Mouse (Mus musculus) c-Kit-positive CD71-positive TER-119-positive erythroid progenitor cells, embryonic 14.5 days (primary cell): ENCODE data around the gene Tmem163.

Experiments used
- DNase-seq: peaks from one replicate; pipeline ENCODE4 v3.0.0-alpha.2; 2013; ENCODE audit warnings: low spot score

Tmem163 gene

DNA sequence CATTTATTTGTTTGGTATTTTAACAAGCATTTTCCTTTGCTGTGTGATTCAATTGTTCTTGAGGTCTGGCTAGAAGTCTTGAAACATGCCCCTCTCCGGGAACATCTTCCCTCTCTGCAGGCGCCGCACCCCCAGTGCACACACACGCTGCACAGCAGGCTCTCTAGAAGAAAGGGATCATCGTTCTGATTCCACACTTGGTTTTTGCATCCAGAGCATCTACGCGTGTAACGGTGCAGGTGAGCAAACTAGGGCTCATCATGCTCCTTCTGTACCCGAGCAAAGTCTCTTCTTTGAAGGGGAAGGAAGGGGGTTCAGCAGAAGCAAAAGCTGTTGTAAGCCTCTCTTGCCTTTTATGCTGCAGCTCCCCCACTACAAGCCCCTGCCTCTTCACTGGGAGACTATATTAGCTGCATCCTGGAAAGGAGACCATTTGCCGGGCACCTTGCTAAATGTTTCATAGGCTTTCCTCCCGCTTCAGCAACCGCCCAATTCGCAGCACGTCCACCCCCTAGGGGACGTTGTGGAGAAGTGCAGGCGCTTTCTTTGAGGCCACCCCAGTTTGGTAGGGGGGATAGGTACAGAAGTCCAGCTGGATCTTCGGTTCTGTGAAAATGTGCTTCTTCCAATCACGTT is at the start of gene Tmem163:
Tmem163 (minus strand) TSS at position 51 of the 636 bp plus-strand sequence.
- no peak for DNase-seq

GRCm38 (mm10) chr1:127729096-127729495 is 49.7 kb upstream of the Tmem163 start, which contains the start of gene Acmsd:
Gene Acmsd (plus strand): TSS chr1:127729413.
- no peak for DNase-seq

- DNase-seq: no peak
Observed at GRCm38 (mm10) chr1:127723596-127723995, 44.2 kb upstream of the Tmem163 start.

- no peak for DNase-seq
Observed at GRCm38 (mm10) chr1:127718290-127718689, 38.9 kb upstream of the Tmem163 start.

GRCm38 (mm10) chr1:127716441-127716840 is 37.1 kb upstream of the Tmem163 start:
- DNase-seq: no peak

DNA sequence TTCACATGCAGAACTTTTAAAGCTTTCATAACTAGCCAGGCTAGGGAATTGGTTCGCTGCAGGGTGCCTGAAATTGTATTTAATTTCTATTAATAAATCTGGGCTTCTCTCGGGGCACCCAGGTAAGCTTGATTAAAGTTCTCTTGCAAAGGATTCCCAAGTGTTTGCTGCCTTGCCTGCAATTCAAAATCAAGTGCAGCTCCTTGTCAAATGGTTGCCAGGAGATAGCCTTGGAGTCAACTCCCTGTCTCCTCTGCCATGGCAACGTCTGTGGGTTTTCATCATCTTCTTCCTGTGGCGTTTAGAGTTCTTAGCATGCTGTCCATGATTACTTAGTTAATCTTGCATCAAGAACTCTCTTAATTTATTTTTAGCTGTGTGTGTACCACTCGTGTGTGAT is 26.9 kb upstream of the Tmem163 start:
- no peak for DNase-seq

DNA sequence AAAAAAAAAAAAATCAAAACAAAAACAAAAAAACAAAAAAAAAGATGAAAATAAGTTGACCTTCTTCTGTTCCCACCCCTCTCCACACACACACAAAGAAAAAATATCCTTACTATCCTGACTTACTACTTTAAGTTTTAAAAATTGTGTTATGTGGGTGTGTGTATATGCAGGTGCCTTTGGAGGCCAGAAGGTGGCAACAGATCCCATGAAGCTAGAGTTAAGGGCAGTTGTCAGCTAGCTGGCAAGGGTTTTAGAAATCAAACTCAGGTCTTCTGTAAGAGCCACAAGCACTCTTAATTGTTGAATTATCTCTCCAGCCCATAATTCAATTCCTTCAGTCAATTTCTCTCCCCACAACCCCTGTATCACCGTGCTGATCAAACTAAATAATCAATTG is 22.8 kb upstream of the Tmem163 start:
- DNase-seq: peak; percentile 19

- peak; percentile 37 for DNase-seq
Observed at GRCm38 (mm10) chr1:127696533-127696932, 17.2 kb upstream of the Tmem163 start.

- DNase-seq: no peak
Observed at GRCm38 (mm10) chr1:127677661-127678580, 1.4 kb downstream of the Tmem163 start.

DNA sequence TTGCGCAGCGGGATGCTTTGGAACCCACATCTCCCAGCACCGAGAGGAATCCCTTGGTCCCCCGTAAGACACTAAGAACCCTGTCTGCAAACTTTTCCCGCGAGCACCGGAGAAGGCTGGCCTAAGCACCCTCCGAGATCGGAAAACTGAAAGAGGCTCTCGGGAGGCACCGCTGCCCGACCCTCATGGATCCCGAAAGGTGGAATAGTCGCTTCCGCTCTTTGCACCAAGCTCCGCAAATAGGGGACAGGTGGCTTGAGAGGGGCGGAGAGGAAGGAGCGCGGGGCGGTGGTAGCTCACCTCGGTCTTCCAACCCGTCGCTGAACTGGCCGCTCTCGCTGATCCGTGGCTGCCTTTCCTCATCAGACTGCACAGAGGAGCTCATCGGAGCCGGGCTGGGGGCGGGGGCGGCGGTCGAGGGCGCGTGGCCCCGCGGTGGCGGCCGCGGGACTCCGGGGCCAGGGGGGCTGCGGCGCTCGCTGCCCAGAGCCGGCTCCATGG is 2.2 kb downstream of the Tmem163 start:
- no peak for DNase-seq

GRCm38 (mm10) chr1:127676516-127677099 is 2.7 kb downstream of the Tmem163 start:
- DNase-seq: no peak

GRCm38 (mm10) chr1:127676116-127676515 is 3.2 kb downstream of the Tmem163 start:
- no peak for DNase-seq

DNA sequence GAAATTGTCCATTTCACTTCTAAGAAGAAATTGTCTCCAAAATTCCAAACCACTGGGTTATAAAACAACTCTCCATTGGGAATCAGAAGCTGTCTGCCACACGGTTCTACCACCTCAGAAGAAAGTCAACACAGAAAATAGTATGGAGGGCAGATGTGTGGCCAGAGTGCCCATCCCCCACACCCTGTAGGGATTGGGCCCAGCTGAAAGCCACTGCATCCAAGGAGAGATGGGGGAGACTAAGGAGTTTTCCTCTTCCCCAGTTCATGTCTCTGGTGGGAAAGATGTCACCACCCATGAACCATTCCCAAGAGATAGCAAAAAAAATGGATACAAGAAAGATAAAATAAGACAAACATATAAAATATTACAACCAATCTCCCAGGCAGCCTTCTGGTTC is 4.1 kb downstream of the Tmem163 start:
- no peak for DNase-seq

GRCm38 (mm10) chr1:127673221-127674050 is 5.9 kb downstream of the Tmem163 start:
- no peak for DNase-seq

DNA sequence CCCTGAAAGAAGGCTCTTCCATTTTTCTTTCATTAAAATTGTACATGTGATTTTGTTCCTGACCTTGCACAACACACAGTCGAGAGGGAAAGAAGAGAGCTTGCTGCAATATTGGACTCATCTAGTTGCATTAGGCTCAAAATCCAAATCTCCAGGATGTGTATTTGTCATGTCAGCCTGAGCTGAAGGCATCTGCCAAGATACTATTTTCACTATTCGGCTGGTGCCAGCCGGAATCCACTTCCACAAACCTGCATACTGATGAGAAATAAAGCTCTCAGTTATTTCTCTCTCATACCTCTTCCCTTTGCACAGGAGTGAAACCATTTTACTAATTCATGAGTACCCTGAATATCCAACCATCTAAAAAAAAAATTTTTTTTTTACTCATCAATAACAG is 11.2 kb downstream of the Tmem163 start:
- no peak for DNase-seq

DNA sequence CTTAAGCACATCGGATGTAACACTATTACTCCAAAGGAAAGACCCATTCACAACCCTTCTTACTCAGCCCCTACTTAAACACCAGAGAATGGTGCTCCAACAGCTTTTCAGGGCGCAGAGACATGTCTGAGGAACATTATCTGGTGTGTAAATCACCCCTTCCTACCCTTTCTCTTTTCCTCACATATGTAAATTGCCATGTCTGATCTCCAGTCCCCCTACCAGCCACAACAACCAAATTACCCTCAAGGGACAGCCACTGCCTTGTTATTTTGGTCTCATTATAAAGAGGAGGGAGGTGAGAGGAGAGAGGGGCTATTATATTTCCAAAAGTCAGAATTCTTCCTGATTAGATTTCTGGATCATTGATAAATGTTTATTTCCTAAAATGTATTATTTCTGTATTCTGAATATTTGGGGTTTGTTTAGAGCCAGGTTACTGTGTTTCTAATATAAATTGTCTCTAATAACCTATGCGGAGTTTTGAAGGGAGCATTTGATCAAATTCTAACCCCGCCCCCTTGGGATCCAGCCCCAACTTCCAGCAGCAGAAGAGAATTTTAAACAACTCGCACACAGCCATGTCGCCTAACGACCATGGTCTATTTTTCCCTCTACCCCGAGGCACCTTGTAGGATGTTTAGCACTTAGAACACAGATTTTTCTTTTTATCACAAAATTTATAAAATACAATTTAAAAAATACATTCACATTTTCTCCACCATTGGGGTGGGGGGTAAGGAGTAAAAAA is 12.1 kb downstream of the Tmem163 start:
- DNase-seq: no peak

DNA sequence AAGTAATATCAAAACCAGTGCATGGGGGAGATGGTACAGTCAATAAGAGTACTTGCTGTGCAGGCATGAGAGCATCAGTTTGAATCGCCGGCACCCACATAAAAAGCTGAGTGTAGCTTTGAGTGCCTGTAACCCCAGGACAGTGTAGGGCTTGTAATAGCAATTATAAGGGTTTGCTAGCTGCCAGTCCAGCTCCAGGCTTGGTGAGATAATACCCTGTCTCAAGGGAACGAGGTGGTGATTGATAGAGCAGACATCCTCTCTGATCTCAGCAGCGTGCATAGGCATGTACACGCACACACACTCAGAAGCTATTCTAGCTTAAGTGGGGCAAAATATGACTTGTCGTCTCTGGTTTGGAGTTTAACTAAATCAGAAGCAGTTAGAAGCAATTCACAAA is 13.1 kb downstream of the Tmem163 start:
- DNase-seq: no peak

DNA sequence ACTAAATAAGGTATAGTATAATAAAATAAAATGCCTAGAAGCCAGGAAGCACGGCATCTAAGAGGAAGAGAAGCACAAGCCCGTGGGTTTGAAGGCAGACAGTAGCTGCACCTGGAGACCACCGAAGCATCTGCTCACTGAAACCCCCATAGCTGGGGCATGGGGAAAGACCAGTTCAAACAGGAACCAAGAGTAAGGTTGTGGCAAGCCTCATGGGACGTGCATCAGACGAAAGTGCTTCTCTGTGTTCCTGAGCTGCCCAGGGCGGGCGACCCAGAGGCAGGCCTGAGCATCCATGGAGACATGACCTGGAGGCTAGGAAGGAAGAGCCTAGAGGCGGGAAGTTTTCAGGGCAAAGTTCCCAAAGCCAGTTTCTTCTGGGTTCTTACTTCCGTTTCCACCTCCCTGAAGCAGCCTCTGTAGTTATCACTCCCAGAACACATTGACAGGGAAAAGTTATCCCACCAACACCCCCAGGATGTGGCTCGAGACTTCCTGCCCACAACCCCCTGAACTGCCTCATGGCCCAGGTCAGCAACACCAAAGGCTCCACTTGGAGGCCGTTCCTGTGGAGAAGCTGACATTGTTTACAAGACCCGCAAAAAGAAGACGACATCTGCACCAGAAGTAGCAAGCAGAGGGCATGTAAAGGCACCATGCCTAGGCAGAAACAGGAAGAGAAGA is 16.8 kb downstream of the Tmem163 start:
- DNase-seq: no peak

GRCm38 (mm10) chr1:127661118-127662012 is 18.0 kb downstream of the Tmem163 start:
- peak; percentile 13 for DNase-seq
